Mouse (Mus musculus) c-Kit-positive CD71-positive TER-119-positive erythroid progenitor cells, embryonic 14.5 days (primary cell): ENCODE data around the gene Rnf144b.

Experiments
- DNase-seq: peaks from one replicate; pipeline ENCODE4 v3.0.0-alpha.2; 2013; ENCODE audit warnings: low spot score

The Rnf144b gene

GRCm38 (mm10) chr13:47182366-47182765 lies 59.9 kb downstream of the Rnf144b start:
- DNase-seq: no peak

GRCm38 (mm10) chr13:47183033-47183730 lies 60.7 kb downstream of the Rnf144b start:
- DNase-seq: no peak

- DNase-seq: no peak
These were observed 61.3 kb downstream of the Rnf144b start for GRCm38 (mm10) chr13:47183771-47184170.

- no peak for DNase-seq
These were observed 65.4 kb downstream of the Rnf144b start for GRCm38 (mm10) chr13:47187836-47188235.

- no peak for DNase-seq
These were observed 67.5 kb downstream of the Rnf144b start for GRCm38 (mm10) chr13:47189971-47190370.

GRCm38 (mm10) chr13:47192200-47192599 lies 69.7 kb downstream of the Rnf144b start:
- DNase-seq: no peak

GRCm38 (mm10) chr13:47192771-47193170 lies 70.3 kb downstream of the Rnf144b start:
- no peak for DNase-seq

GRCm38 (mm10) chr13:47193326-47194153 lies 71.1 kb downstream of the Rnf144b start:
- DNase-seq: no peak

- DNase-seq: peak; percentile 44
These were observed 72.2 kb downstream of the Rnf144b start for GRCm38 (mm10) chr13:47194695-47195094.

- no peak for DNase-seq
These were observed 73.0 kb downstream of the Rnf144b start for GRCm38 (mm10) chr13:47195491-47195890.

GRCm38 (mm10) chr13:47200011-47200670 lies 77.7 kb downstream of the Rnf144b start:
- no peak for DNase-seq

- DNase-seq: no peak
These were observed 79.6 kb downstream of the Rnf144b start for GRCm38 (mm10) chr13:47201962-47202624.

- DNase-seq: no peak
These were observed 88.0 kb downstream of the Rnf144b start for GRCm38 (mm10) chr13:47210496-47210895.

GRCm38 (mm10) chr13:47210992-47211391 lies 88.5 kb downstream of the Rnf144b start:
- DNase-seq: no peak

GRCm38 (mm10) chr13:47211581-47211980 lies 89.1 kb downstream of the Rnf144b start:
- no peak for DNase-seq

GRCm38 (mm10) chr13:47213817-47214216 lies 91.4 kb downstream of the Rnf144b start:
- no peak for DNase-seq

- no peak for DNase-seq
These were observed 92.4 kb downstream of the Rnf144b start for GRCm38 (mm10) chr13:47214895-47215294.

GRCm38 (mm10) chr13:47215815-47216585 lies 93.5 kb downstream of the Rnf144b start:
- DNase-seq: no peak

GRCm38 (mm10) chr13:47217107-47217571 lies 94.7 kb downstream of the Rnf144b start:
- no peak for DNase-seq

GRCm38 (mm10) chr13:47218351-47218750 lies 95.9 kb downstream of the Rnf144b start:
- no peak for DNase-seq

- DNase-seq: no peak
These were observed 98.0 kb downstream of the Rnf144b start for GRCm38 (mm10) chr13:47220426-47220825.
